Mouse (Mus musculus) megakaryocyte-erythroid progenitor cell, adult 5-6 weeks (primary cell): ENCODE data around the gene Ribc2. TPM values are rescaled to one million over a fixed set of nuclear protein-coding genes. Genes with fewer than 3 reads are reported as not detected.

Source experiments
- ATAC-seq: replicated peaks from 2 replicates; pipeline ENCODE4 v1.8.0; 2016; ENCODE audit warnings: mild to moderate bottlenecking, inconsistent platforms; ENCODE audit not compliant: severe bottlenecking, poor library complexity, low FRiP score, low TSS enrichment
- total RNA-seq, 2 experiments: library from RNA; stranded (forward) in 1 of 2; stranded (reverse) in 1 of 2; fragments of 200-1000, 215-1000 nt in 1 of 2; fragments of >200 nt in 1 of 2; fragmentation: Nextera tagmentation in 1 of 2; gene quantifications; 2 replicates each; pipeline ENCODE4 v1.2.3; 2014 to 2017

Ribc2 gene
- total RNA-seq, 2 experiments from 2014 or later: not detected

- no peak for ATAC-seq
These were observed 42.2 kb downstream of the Ribc2 start for GRCm38 (mm10) chr15:85174060-85174459.

- no peak; the same call in 1 of the 2 replicates for ATAC-seq
These were observed 45.7 kb downstream of the Ribc2 start for GRCm38 (mm10) chr15:85177576-85177975.

GRCm38 (mm10) chr15:85178172-85178571 is 46.3 kb downstream of the Ribc2 start:
- ATAC-seq: no peak

- ATAC-seq: no peak
These were observed 47.8 kb downstream of the Ribc2 start for GRCm38 (mm10) chr15:85179528-85180180.

GRCm38 (mm10) chr15:85180368-85180767 is 48.5 kb downstream of the Ribc2 start:
- no peak for ATAC-seq

- no peak for ATAC-seq
These were observed 50.2 kb downstream of the Ribc2 start for GRCm38 (mm10) chr15:85182063-85182462.

GRCm38 (mm10) chr15:85186916-85187315 is 55.0 kb downstream of the Ribc2 start:
- no peak for ATAC-seq

GRCm38 (mm10) chr15:85188167-85188778 is 56.4 kb downstream of the Ribc2 start:
- ATAC-seq: no peak

Other genes starting within 250 kb of the Ribc2 start
- gene Gm29666, start 212.0 kb upstream of the Ribc2 start, total RNA-seq (2014; fragmentation: Nextera tagmentation): 0.90 and 1.3 TPM in 2 replicates
- 0.23 TPM in 2 replicates for gene Gm29666, start 212.0 kb upstream of the Ribc2 start, total RNA-seq (2017)
- 51.5 and 56.4 TPM in 2 replicates for gene Nup50, start 208.7 kb upstream of the Ribc2 start, total RNA-seq (2014; fragmentation: Nextera tagmentation)
- gene Nup50, start 208.7 kb upstream of the Ribc2 start, total RNA-seq (2017): 102 TPM in 2 replicates
- gene 5031439G07Rik, start 143.5 kb upstream of the Ribc2 start, total RNA-seq (2014; fragmentation: Nextera tagmentation): 3.5 and 3.6 TPM in 2 replicates
- gene 5031439G07Rik, start 143.5 kb upstream of the Ribc2 start, total RNA-seq (2017): 2.2 and 4.0 TPM in 2 replicates
- gene Upk3a, start 114.9 kb upstream of the Ribc2 start, total RNA-seq (2014; fragmentation: Nextera tagmentation): not detected in 2 replicates
- gene Upk3a, start 114.9 kb upstream of the Ribc2 start, total RNA-seq (2017): not detected in 2 replicates
- 9.3 and 9.6 TPM in 2 replicates for gene Fam118a, start 103.1 kb upstream of the Ribc2 start, total RNA-seq (2014; fragmentation: Nextera tagmentation)
- 5.7 and 8.9 TPM in 2 replicates for gene Fam118a, start 103.1 kb upstream of the Ribc2 start, total RNA-seq (2017)
- not detected in 2 replicates for gene Smc1b, start 114 bp upstream of the Ribc2 start, total RNA-seq (2014; fragmentation: Nextera tagmentation)
- not detected in 2 replicates for gene Smc1b, start 114 bp upstream of the Ribc2 start, total RNA-seq (2017)
- not detected in 2 replicates for gene Fbln1, start 73.9 kb downstream of the Ribc2 start, total RNA-seq (2014; fragmentation: Nextera tagmentation)
- gene Fbln1, start 73.9 kb downstream of the Ribc2 start, total RNA-seq (2017): not detected in 2 replicates
- gene Atxn10, start 204.2 kb downstream of the Ribc2 start, total RNA-seq (2014; fragmentation: Nextera tagmentation): 47.1 and 53.7 TPM in 2 replicates
- 46.5 and 49.6 TPM in 2 replicates for gene Atxn10, start 204.2 kb downstream of the Ribc2 start, total RNA-seq (2017)